Mouse (Mus musculus) embryonic facial prominence, embryonic 15.5 days (tissue): ENCODE data around the gene Cfap45. TPM values are rescaled to one million over a fixed set of nuclear protein-coding genes. Genes with fewer than 3 reads are reported as not detected.

Experiments used
- ATAC-seq: fragments of 200-750 bp; cut with Nextera tagmentation; 2 replicates; pipeline ENCODE4 v1.8.0; 2017; ENCODE audit warnings: low read depth, moderate TSS enrichment; ENCODE audit not compliant: insufficient number of reproducible peaks, low FRiP score, low TSS enrichment
- H3K27ac ChIP-seq: fragments of 300-500 bp; sonication (generic); replicated peaks from 2 replicates; pipeline ENCODE4 v1.5.1; 2015; ENCODE audit warnings: mild to moderate bottlenecking, inconsistent platforms
- H3K27me3 ChIP-seq: fragments of 300-500 bp; sonication (generic); 2 replicates; pipeline ENCODE4 v1.6.1; 2015; ENCODE audit warnings: inconsistent platforms
- H3K36me3 ChIP-seq: fragments of 300-500 bp; sonication (generic); 2 replicates; pipeline ENCODE4 v1.6.1; 2015; ENCODE audit warnings: mild to moderate bottlenecking, inconsistent platforms
- H3K4me1 ChIP-seq: fragments of 300-500 bp; sonication (generic); 2 replicates; pipeline ENCODE4 v1.6.1; 2015; ENCODE audit warnings: inconsistent platforms
- H3K4me2 ChIP-seq: fragments of 300-500 bp; sonication (generic); replicated peaks from 2 replicates; pipeline ENCODE4 v1.6.1; 2015; ENCODE audit warnings: mild to moderate bottlenecking, inconsistent platforms
- H3K4me3 ChIP-seq: fragments of 300-500 bp; sonication (generic); replicated peaks from 2 replicates; pipeline ENCODE4 v1.5.1; 2015; ENCODE audit warnings: mild to moderate bottlenecking, inconsistent platforms
- H3K9ac ChIP-seq: fragments of 300-500 bp; sonication (generic); 2 replicates; pipeline ENCODE4 v1.6.1; 2015; ENCODE audit warnings: inconsistent platforms
- H3K9me3 ChIP-seq: fragments of 300-500 bp; sonication (generic); replicated peaks from 2 replicates; pipeline ENCODE4 v1.6.1; 2016; ENCODE audit warnings: inconsistent platforms
- WGBS: fragments of 180-500 bp; shearing (Covaris S2); methylation state at CpG from one replicate; pipeline ENCODE4 v1.1.7; 2015; 5-methylcytosine and 5-hydroxymethylcytosine counted together
- polyA plus RNA-seq: library from polyadenylated mRNA; unstranded; fragments of >200 nt; fragmentation: Nextera tagmentation; extraction: Ambion mirVana; gene quantifications from 2 replicates; pipeline ENCODE4 v1.2.1, GENCODE M21; 2015

The Cfap45 gene
- polyA plus RNA-seq, 1 experiment from 2014 or later, result 18.7 TPM

DNA sequence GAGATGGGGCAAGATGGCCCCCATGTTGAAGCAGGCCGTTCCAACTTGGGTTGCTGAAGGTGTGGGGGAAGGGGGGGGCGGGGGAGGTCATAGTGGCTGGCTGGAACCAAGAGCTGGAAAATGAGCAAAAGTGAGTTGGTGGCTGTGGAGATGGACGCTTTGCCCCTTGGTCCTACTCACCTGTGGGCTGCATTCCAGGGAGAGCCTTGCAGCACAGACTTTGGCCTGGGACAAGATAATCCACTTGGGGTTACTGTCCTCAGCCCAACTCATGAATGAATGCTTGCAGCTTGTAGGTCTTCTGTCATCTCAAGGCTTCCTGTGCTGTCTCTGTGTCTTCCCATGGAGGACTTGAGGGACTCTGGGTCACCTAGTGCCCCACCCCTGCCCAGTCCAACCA is 12.9 kb upstream of the Cfap45 start:
- peaks cover 34% of the 10 kb centered on the region for H3K4me1 ChIP-seq
- no peak overlapping the region for H3K27ac ChIP-seq
- no peak for ATAC-seq
- peaks cover 31% of the 10 kb centered on the region for H3K36me3 ChIP-seq
- H3K4me3 ChIP-seq, result no peak overlapping the region
- H3K4me2 ChIP-seq, result no peak overlapping the region
- H3K9ac ChIP-seq, result no peak overlapping the region
- H3K9me3 ChIP-seq, result no peaks in the 10 kb centered on the region
- no peaks in the 10 kb centered on the region for H3K27me3 ChIP-seq
- WGBS, result 82% methylated on average over 3 of the region's 3 CpGs

DNA sequence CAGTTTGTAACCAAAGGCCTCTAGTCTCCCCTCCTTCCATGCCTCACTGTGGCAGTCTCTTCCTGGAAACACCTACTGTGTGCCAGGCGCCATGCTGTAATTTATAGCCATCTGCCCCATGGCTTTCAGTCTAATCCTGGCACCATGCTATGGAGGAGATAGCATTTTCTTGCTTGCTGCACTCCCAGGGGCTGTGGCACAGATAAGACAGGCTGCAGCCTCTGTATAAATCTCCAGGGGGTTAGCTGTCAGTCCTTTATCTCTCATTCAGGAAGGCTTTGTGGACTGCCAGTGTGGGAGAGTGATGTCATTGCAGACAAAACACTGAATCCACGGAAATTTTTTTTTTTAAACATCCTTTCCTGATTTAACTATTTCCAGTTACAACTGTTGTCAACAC is 12.4 kb upstream of the Cfap45 start:
- H3K27ac ChIP-seq, result no peak overlapping the region
- H3K9me3 ChIP-seq, result no peaks in the 10 kb centered on the region
- no peak overlapping the region for H3K9ac ChIP-seq

DNA sequence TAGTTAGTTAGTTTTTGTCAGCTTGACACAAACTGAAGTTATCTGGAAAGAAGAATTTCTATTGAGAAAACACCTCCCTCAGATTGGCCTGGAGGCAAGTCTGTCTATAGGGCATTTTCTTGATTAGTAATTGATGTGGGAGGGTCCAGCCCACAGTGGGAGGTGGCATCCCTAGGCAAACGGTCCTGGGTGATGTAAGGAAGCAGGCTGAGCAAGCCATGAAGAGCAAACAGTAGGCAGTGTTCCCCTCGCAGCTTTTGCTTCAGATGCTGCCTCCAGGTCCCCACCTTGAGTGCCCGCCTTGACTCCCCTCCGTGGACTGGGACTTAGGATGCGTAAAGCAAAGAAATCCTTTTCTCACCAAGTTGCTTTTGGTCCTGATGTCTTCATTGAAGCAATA is 11.4 kb upstream of the Cfap45 start:
- H3K9ac ChIP-seq, result no peak overlapping the region
- H3K4me1 ChIP-seq, result peaks cover 26% of the 10 kb centered on the region
- 71% methylated on average over 5 of the region's 5 CpGs for WGBS
- H3K36me3 ChIP-seq, result peaks cover 31% of the 10 kb centered on the region
- no peaks in the 10 kb centered on the region for H3K9me3 ChIP-seq
- H3K27ac ChIP-seq, result no peak overlapping the region
- H3K4me3 ChIP-seq, result no peak overlapping the region
- H3K4me2 ChIP-seq, result no peak overlapping the region
- no peak for ATAC-seq
- H3K27me3 ChIP-seq, result no peaks in the 10 kb centered on the region

More for the DNA sequence above, 12.4 kb upstream of the Cfap45 start:
- H3K4me1 ChIP-seq, result peaks cover 29% of the 10 kb centered on the region
- peaks cover 31% of the 10 kb centered on the region for H3K36me3 ChIP-seq
- no peaks in the 10 kb centered on the region for H3K27me3 ChIP-seq
- WGBS, result 61% methylated on average over 2 of the region's 2 CpGs
- H3K4me3 ChIP-seq, result no peak overlapping the region
- no peak for ATAC-seq
- H3K4me2 ChIP-seq, result no peak overlapping the region

DNA sequence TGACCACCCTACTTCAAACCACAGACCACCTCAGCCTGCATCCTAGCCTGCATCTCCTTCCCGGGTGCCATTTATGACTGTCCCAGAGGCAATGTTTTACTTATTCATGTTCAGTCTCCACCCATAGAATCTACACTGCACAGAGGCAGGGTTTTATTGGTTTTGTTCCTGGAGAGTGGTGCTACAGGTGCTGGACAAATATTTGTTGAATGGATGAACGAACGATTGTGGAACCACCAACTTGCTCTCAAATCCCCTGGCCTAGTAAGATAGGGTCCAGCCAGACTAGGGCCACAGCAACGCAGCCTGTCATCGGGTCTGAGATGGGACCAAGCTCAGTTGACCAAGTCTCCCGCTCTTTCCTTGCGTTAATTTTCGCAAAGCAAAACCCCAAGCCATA is 10.6 kb upstream of the Cfap45 start:
- ATAC-seq, result no peak
- Histone ChIP-seq H3K27ac (no peak overlapping the region), H3K27me3 (no peaks in the 10 kb centered on the region), H3K4me3 (no peak overlapping the region), H3K4me2 (no peak overlapping the region), H3K4me1 (peaks cover 22% of the 10 kb centered on the region), H3K36me3 (peaks cover 31% of the 10 kb centered on the region), H3K9me3 (no peaks in the 10 kb centered on the region), H3K9ac (no peak overlapping the region)
- 37% methylated on average over 8 of the region's 8 CpGs for WGBS

DNA sequence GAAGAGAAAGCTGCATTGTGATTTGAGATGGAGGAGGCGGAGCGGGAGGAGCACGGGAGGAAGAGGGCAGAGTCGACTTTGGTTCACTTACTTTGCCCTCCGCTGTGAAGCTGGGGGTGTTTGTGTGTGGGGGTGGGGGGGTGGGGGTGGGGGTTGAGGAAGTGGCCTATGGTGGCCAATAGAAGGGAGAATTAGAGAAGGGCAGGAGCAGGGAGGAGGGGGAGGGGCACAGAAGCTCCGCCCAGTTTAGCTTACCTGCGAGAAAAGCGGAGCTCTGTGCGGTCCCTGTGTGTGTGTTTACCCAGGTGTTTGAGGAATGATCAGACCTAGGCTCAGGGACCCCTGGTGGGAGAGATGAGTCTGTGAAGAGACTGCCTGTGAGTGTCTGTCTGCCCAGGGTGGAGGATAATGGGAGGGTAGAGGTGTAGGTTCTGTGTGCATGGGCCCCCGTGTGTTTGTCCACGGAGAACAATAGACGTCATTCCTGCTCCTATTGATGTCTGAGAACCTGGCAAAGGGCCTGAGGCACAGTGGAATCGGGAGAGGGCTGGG is 10.1 kb upstream of the Cfap45 start:
- H3K27ac ChIP-seq, result 0 out of 2 replicates have a peak overlapping the region, but pooled peaks have one; percentile 17
- no peak for ATAC-seq
- WGBS, result 29% methylated on average over 13 of the region's 13 CpGs
- no peaks in the 10 kb centered on the region for H3K9me3 ChIP-seq
- peaks cover 20% of the 10 kb centered on the region for H3K4me1 ChIP-seq
- peaks cover 26% of the 10 kb centered on the region for H3K36me3 ChIP-seq
- H3K27me3 ChIP-seq, result no peaks in the 10 kb centered on the region
- H3K4me2 ChIP-seq, result no peak overlapping the region
- no peak overlapping the region for H3K9ac ChIP-seq
- H3K4me3 ChIP-seq, result no peak overlapping the region

DNA sequence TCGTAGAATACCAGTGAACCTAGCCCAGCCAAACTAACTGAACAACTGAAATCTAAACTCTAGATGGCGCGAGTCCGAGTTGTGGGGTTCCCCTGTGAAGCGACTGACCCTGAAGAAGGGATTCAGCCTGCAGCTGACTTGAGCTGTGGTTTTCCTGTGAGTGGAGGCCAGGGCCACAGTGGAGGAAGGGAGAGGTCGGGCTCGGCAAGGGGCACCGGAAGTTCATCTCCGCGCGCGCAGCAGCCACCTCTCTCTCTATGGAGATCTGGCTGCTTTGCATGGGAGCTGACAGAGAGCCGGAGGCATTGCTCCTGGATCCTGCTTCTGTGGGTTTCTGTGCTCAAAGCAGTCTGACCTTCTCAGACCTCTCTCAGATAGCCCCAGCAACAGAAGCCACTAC is 7.6 kb upstream of the Cfap45 start:
- H3K9ac ChIP-seq, result no peak overlapping the region
- no peak for ATAC-seq
- H3K4me1 ChIP-seq, result 0 out of 2 replicates have a peak, but pooled peaks cover 7% of the 10 kb centered on the region
- no peaks in the 10 kb centered on the region for H3K9me3 ChIP-seq
- H3K27me3 ChIP-seq, result no peaks in the 10 kb centered on the region
- WGBS, result 29% methylated on average over 13 of the region's 13 CpGs
- no peak overlapping the region for H3K4me3 ChIP-seq
- no peak overlapping the region for H3K27ac ChIP-seq
- H3K36me3 ChIP-seq, result peaks cover 3% of the 10 kb centered on the region; the same call in 1 of the 2 replicates
- H3K4me2 ChIP-seq, result no peak overlapping the region

DNA sequence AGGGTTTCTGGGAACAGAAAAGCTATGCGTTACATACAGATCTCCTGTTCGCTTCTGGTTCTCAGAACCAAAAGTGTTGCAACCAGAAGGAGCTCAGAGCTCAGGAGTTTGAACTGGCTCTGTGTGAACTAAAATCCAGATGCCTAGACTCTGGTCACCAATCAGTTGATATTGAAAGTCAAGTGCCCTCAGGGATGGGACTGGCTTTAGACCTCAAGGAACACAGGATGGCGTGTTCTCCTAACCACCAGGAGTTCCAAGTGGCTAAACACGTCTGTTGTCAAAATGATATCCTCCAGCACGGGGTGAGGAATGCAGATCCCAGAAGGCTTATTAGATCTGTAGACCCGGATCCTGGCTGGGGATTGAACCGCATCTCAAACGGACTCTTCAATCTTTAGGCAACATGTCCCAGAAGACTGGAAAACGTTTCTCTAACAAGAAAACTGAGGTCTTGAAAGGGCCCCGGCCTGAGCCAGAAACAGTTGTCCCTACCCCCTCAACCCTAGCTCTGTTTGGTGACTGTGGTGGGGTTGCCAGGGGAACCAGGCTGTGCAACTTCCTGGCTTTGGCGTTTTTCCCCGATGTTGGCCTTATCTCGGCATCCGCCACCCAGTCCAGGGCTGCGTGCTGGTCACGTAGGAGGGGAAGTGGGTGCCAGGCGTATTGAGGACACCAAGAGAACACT is 6.9 kb upstream of the Cfap45 start:
- H3K9me3 ChIP-seq, result no peaks in the 10 kb centered on the region
- H3K36me3 ChIP-seq, result no peaks in the 10 kb centered on the region
- peak overlapping the region; percentile 34; the same call in 1 of the 2 replicates for H3K27ac ChIP-seq
- no peaks in the 10 kb centered on the region for H3K27me3 ChIP-seq
- no peak overlapping the region for H3K9ac ChIP-seq
- H3K4me1 ChIP-seq, result 0 out of 2 replicates have a peak, but pooled peaks cover 7% of the 10 kb centered on the region
- H3K4me3 ChIP-seq, result no peak overlapping the region
- no peak overlapping the region for H3K4me2 ChIP-seq
- WGBS, result 71% methylated on average over 17 of the region's 17 CpGs
- no peak for ATAC-seq

DNA sequence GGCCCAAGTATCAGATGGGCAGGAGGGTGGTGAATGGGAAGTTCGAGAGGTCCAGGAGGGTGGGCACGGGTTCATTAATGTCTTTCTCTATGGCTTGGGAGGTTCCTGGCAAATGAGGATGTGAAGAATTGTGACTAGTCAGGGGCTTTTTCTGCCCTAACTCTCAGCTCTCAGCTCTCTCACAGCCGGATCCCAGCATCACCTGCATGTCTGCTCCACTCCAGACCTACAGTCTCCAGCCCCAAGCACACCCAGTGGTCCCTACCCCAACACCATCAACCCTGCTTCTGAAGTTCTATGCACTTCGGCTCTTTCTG is 6.4 kb upstream of the Cfap45 start:
- Histone ChIP-seq H3K27me3 (no peaks in the 10 kb centered on the region), H3K36me3 (no peaks in the 10 kb centered on the region), H3K9me3 (no peaks in the 10 kb centered on the region), H3K27ac (peak overlapping the region; percentile 34; the same call in 1 of the 2 replicates), H3K4me1 (0 out of 2 replicates have a peak, but pooled peaks cover 7% of the 10 kb centered on the region), H3K9ac (no peak overlapping the region), H3K4me3 (no peak overlapping the region), H3K4me2 (no peak overlapping the region)
- no peak for ATAC-seq
- WGBS, result 73% methylated on average over 4 of the region's 4 CpGs

DNA sequence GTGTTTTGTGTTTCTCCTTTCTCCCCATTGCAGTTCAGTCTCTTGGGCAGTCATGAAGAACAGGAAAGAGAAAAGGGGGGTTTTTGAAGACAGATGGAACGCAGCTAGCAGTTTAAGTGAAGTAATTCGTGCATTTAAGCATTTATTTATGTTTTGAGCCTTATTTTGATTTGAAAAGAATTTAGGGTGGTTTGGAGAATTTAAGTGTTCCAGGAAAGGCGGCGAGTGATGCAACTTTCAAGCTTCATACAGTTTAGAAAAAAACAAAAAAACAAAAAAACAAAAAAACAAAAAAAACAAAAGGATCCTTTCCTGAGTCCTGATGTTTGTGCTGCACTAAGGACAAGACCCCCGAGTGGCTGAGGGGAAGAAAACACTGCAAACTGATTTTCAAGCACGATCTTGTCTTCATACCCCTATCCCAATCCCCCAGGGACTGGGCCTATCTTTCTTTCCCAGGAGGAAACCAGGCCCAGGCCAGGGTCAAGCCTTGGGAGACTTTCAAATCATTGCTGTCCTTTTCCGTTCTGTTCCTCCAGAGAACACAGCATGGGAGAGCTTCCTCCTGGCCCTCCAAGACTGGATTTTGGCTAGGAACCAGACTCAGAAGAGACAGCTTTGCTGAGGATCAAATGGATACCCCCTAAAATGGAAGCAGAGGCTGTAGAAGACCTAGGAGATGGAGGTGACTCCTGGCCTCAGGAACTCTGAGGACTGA is 5.9 kb upstream of the Cfap45 start:
- H3K4me2 ChIP-seq, result no peak overlapping the region
- H3K27me3 ChIP-seq, result no peaks in the 10 kb centered on the region
- 0 out of 2 replicates have a peak, but pooled peaks cover 7% of the 10 kb centered on the region for H3K4me1 ChIP-seq
- 0 out of 2 replicates have a peak overlapping the region, but pooled peaks have one; percentile 34 for H3K27ac ChIP-seq
- no peak for ATAC-seq
- no peaks in the 10 kb centered on the region for H3K36me3 ChIP-seq
- H3K9me3 ChIP-seq, result no peaks in the 10 kb centered on the region
- WGBS, result 70% methylated on average over 7 of the region's 7 CpGs
- H3K4me3 ChIP-seq, result no peak overlapping the region
- H3K9ac ChIP-seq, result no peak overlapping the region

DNA sequence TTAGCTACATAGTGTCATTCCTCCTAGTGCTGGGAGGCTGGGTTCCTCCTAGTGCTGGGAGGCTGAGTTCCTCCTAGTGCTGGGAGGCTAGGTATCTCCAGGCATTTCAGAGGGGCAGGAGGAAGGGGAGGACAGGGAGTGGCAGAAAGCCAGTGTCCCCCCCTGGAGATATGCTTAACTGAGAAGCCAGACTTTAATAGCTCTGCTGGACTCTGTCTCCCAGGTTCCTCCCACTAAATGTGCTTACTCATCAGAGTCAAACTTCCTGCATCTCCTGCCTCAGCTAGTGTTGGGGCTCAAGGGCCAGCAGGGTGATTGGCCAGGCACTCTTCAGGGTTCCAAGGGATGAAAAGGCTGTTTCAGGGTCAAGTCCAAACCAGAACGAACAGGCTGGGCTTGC is 5.2 kb upstream of the Cfap45 start:
- Histone ChIP-seq H3K4me2 (no peak overlapping the region), H3K36me3 (no peaks in the 10 kb centered on the region), H3K4me3 (no peak overlapping the region), H3K9ac (no peak overlapping the region), H3K27me3 (no peaks in the 10 kb centered on the region), H3K27ac (no peak overlapping the region), H3K4me1 (peaks cover 12% of the 10 kb centered on the region), H3K9me3 (no peaks in the 10 kb centered on the region)
- WGBS, result 55% methylated on average over 1 of the region's 1 CpGs
- ATAC-seq, result no peak

DNA sequence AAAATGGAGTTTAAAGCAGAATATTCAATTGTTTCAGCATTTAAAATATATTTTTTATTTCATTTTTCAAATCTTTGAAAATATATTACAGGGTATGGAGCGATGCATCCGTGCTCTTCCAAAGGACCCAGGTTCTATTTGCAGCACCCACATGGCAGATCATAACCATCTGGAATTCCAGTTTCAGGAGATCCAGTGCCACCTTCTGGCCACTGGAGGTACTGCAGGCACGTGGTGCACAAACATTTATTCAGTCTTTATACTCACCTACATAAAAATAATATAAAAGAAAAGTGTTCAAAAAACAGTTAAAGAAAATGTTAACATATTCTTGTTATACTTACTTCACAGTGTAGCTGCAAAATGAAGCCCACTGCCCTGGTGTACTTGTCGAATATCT is 2.6 kb upstream of the Cfap45 start:
- H3K9me3 ChIP-seq, result no peaks in the 10 kb centered on the region
- ATAC-seq, result no peak
- H3K4me3 ChIP-seq, result no peak overlapping the region
- H3K9ac ChIP-seq, result no peak overlapping the region
- no peak overlapping the region for H3K27ac ChIP-seq
- no peaks in the 10 kb centered on the region for H3K27me3 ChIP-seq
- no peak overlapping the region for H3K4me2 ChIP-seq
- no peaks in the 10 kb centered on the region for H3K36me3 ChIP-seq
- peaks cover 24% of the 10 kb centered on the region for H3K4me1 ChIP-seq
- 80% methylated on average over 4 of the region's 4 CpGs for WGBS
